Mouse (Mus musculus): ENCODE measurements around the gene Tomm70a.

Gene Tomm70a

DNA sequence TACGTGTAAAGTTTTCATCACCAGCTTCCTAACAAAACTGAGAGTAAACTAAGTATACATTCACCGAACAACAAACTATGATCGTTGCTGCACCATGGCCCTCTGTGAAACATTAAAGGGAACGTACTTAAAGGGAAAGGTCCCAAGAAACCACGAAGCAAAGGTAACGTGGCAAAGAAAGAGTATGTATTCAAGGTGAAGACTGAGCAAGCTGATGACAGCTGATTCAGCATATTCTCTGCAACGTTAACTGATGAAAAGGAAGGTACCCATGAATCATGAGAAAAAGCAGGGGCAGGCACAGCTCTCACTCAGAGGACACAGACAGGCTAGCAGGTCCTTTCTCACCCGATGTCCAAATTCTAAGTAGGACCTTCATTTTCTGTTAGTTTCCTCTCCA lies 68.9 kb downstream of the Tomm70a start:
- no peak for DNase-seq (ENCODE audit: low spot score in 2 of 2)

DNA sequence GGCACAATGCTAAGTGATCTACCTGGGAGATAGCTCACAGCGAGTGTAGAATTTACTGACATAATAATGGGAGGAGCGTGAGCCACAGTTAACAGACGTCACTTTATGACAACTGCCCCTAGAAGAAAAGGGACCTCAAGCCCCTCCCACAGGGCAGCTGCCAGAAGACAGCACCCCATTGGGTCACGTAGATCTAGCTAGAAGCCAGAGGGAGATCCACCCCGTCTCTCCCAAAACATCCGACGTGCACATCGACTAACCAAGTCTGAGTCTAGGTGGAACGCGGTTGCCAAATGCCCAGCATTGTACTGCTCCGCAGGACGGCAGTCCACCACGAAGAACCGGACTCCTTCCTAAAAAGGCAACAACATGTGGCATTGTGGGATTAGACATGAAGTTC lies 69.7 kb downstream of the Tomm70a start:
- DNase-seq (ENCODE audit: low spot score in 2 of 2), result no peak

DNA sequence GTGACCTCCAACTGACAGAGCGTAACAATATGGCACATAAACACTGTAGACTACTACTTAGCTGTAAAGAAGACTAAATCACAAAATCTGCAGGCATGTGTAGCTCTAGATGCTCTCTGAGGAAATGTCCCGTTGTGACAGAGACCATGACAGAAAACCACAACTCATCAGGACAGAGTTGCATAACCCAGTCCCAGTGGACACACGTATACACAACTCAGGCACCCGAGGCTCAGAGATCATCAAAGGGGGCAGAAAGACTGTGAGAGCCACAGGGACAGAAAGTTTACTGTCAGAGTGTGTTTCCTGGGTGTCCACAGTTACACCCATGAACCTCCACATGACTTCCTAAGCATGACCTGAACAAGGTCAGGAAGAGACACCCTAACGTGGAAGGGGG lies 75.1 kb downstream of the Tomm70a start:
- DNase-seq (ENCODE audit: low spot score in 2 of 2), result no peak

DNA sequence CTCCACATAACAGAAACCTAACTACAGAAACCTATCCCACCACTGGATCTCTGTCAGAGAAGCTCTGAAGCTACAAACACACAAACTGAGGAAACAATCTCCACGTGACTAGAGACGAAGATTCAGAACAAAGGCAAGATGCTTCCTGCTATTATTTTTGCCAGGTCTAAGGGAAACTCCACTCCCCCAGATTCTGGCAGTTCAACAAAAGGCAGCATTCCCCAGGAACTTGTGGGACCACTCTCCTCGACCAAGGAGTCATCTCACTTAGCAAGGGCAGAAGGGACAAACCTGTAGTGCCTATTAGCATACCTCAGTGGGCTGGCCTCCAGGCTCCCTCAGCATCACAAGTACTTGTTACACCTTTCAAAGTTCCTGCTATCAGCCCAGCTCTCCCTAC lies 75.8 kb downstream of the Tomm70a start:
- DNase-seq (ENCODE audit: low spot score in 2 of 2), result no peak
